Mouse (Mus musculus) MEL (cell line): ENCODE measurements around the gene Galnt18. TPM values are rescaled to one million over a fixed set of nuclear protein-coding genes. Genes with fewer than 3 reads are reported as not detected.

Source experiments
- DNase-seq: peaks from one replicate; pipeline ENCODE4 v3.0.0; 2011; ENCODE audit warnings: low read depth, low spot score
- H3K27ac ChIP-seq: 2 replicates; pipeline ENCODE4 v1.5.1; 2012; ENCODE audit warnings: low read depth, mild to moderate bottlenecking, control low read depth, low read length, moderate library complexity; ENCODE audit not compliant: control insufficient read depth
- H3K27me3 ChIP-seq, 2 experiments: fragments of 150-350 bp in 1 of 2; sonication (generic) in 1 of 2; 2 replicates each; pipeline ENCODE4 v1.6.1; 2012; ENCODE audit warnings: low read length in 2 of 2, mild to moderate bottlenecking in 2 of 2, improper control_type of control experiment in 1 of 2, moderate library complexity in 1 of 2; ENCODE audit not compliant: insufficient read depth in 2 of 2, control insufficient read depth in 1 of 2
- H3K36me3 ChIP-seq, 2 experiments: 2 replicates each; pipeline ENCODE4 v1.6.1; 2012 to 2014; ENCODE audit warnings: low read length in 2 of 2, improper control_type of control experiment in 1 of 2, inconsistent platforms in 1 of 2, mild to moderate bottlenecking in 1 of 2; ENCODE audit not compliant: insufficient read depth in 2 of 2, control insufficient read depth in 1 of 2
- H3K4me1 ChIP-seq, 2 experiments: fragments of 150-350 bp in 1 of 2; sonication (generic) in 1 of 2; 2 replicates each; pipeline ENCODE4 v1.6.1; 2012; ENCODE audit warnings: low read length in 2 of 2, improper control_type of control experiment in 1 of 2, mild to moderate bottlenecking in 1 of 2; ENCODE audit not compliant: insufficient read depth in 2 of 2, control insufficient read depth in 1 of 2
- H3K4me3 ChIP-seq, 2 experiments: fragments of 150-350 bp in 1 of 2; sonication (generic) in 1 of 2; 2 replicates each; pipeline ENCODE4 v1.5.1; 2012; ENCODE audit warnings: low read depth in 2 of 2, low read length in 2 of 2, mild to moderate bottlenecking in 2 of 2, moderate library complexity in 2 of 2, control low read depth in 1 of 2, improper control_type of control experiment in 1 of 2; ENCODE audit not compliant: control insufficient read depth in 1 of 2, insufficient read depth in 1 of 2
- H3K79me2 ChIP-seq: 2 replicates; pipeline ENCODE4 v1.6.1; 2012; ENCODE audit warnings: mild to moderate bottlenecking, low read length, moderate library complexity; ENCODE audit not compliant: control insufficient read depth, poor library complexity, insufficient read depth
- H3K9ac ChIP-seq: 2 replicates; pipeline ENCODE4 v1.6.1; 2012; ENCODE audit warnings: low read depth, mild to moderate bottlenecking, control low read depth, low read length, moderate library complexity; ENCODE audit not compliant: control insufficient read depth, poor library complexity, severe bottlenecking
- H3K9me3 ChIP-seq: fragments of 150-350 bp; sonication (generic); replicated peaks from 2 replicates; pipeline ENCODE4 v1.6.1; 2012; ENCODE audit warnings: mild to moderate bottlenecking, low read length, improper control_type of control experiment, moderate library complexity; ENCODE audit not compliant: insufficient read depth
- BHLHE40 ChIP-seq: IDR thresholded peaks from 2 replicates; pipeline ENCODE4 v1.6.1; 2012; ENCODE audit warnings: low read depth, mild to moderate bottlenecking, inconsistent platforms, low read length, improper control_type of control experiment, borderline replicate concordance
- CTCF ChIP-seq, 3 experiments: IDR thresholded peaks in 2 of 3; conservative IDR thresholded peaks in 1 of 3; 2 replicates each; pipeline ENCODE4 v1.5.1; 2011 to 2012; ENCODE audit warnings: low read length in 3 of 3, low read depth in 2 of 3, mild to moderate bottlenecking in 2 of 3, improper control_type of control experiment in 1 of 3, inconsistent platforms in 1 of 3, mixed read lengths in 1 of 3, moderate library complexity in 1 of 3; ENCODE audit not compliant: control insufficient read depth in 1 of 3, insufficient read depth in 1 of 3, poor library complexity in 1 of 3, severe bottlenecking in 1 of 3
- E2F4 ChIP-seq: IDR thresholded peaks from 2 replicates; pipeline ENCODE4 v1.6.1; 2011; ENCODE audit warnings: low read depth, low read length, improper control_type of control experiment, borderline replicate concordance
- EP300 ChIP-seq, 2 experiments: IDR thresholded peaks; 2 replicates each; pipeline ENCODE4 v1.6.1; 2011; ENCODE audit warnings: improper control_type of control experiment in 2 of 2, low read length in 2 of 2, low read depth in 1 of 2, mild to moderate bottlenecking in 1 of 2
- GABPA ChIP-seq: IDR thresholded peaks from 2 replicates; pipeline ENCODE4 v1.6.1; 2012; ENCODE audit warnings: low read depth, mild to moderate bottlenecking, inconsistent platforms, low read length, improper control_type of control experiment, moderate library complexity
- MAX ChIP-seq: IDR thresholded peaks from 2 replicates; pipeline ENCODE4 v1.6.1; 2011; ENCODE audit warnings: low read length, improper control_type of control experiment
- MXI1 ChIP-seq: IDR thresholded peaks from 2 replicates; pipeline ENCODE4 v1.6.1; 2011; ENCODE audit warnings: mild to moderate bottlenecking, low read depth, low read length, improper control_type of control experiment
- MYB ChIP-seq: IDR thresholded peaks from 2 replicates; pipeline ENCODE4 v1.6.1; 2011; ENCODE audit warnings: mild to moderate bottlenecking, low read depth, low read length, improper control_type of control experiment
- MYC ChIP-seq: IDR thresholded peaks from 2 replicates; pipeline ENCODE4 v1.6.1; 2011; ENCODE audit warnings: low read depth, mild to moderate bottlenecking, low read length, improper control_type of control experiment, moderate library complexity
- NRF1 ChIP-seq: IDR thresholded peaks from 2 replicates; pipeline ENCODE4 v1.6.1; 2014; ENCODE audit warnings: low read depth, mild to moderate bottlenecking, inconsistent platforms, low read length, improper control_type of control experiment, moderate library complexity; ENCODE audit not compliant: poor library complexity, insufficient read depth, severe bottlenecking
- POLR2A ChIP-seq, 2 experiments: IDR thresholded peaks; 2 replicates each; pipeline ENCODE4 v1.6.1; 2011 to 2012; ENCODE audit warnings: low read length in 2 of 2, mild to moderate bottlenecking in 2 of 2, control low read depth in 1 of 2, improper control_type of control experiment in 1 of 2, low read depth in 1 of 2, moderate library complexity in 1 of 2; ENCODE audit not compliant: control insufficient read depth in 1 of 2, insufficient read depth in 1 of 2, poor library complexity in 1 of 2
- POLR2AphosphoS5 ChIP-seq: IDR thresholded peaks from 2 replicates; pipeline ENCODE4 v1.6.1; 2012; ENCODE audit warnings: low read depth, borderline replicate concordance, mild to moderate bottlenecking, inconsistent platforms, low read length, moderate library complexity, mixed read lengths
- TBP ChIP-seq: IDR thresholded peaks from 2 replicates; pipeline ENCODE4 v1.8.0; 2011; ENCODE audit warnings: low read depth, low read length, improper control_type of control experiment
- TCF12 ChIP-seq: IDR thresholded peaks from 2 replicates; pipeline ENCODE4 v1.6.1; 2014; ENCODE audit warnings: low read depth, mild to moderate bottlenecking, inconsistent platforms, low read length, improper control_type of control experiment, moderate library complexity
- USF1 ChIP-seq: IDR thresholded peaks from 2 replicates; pipeline ENCODE4 v1.6.1; 2014; ENCODE audit warnings: low read depth, mild to moderate bottlenecking, inconsistent platforms, low read length, improper control_type of control experiment, moderate library complexity
- USF2 ChIP-seq, 2 experiments: IDR thresholded peaks; 2 replicates each; pipeline ENCODE4 v1.6.1; 2011 to 2012; ENCODE audit warnings: improper control_type of control experiment in 2 of 2, low read length in 2 of 2, borderline replicate concordance in 1 of 2, inconsistent platforms in 1 of 2, low read depth in 1 of 2, mild to moderate bottlenecking in 1 of 2; ENCODE audit not compliant: insufficient read depth in 1 of 2
- ZC3H11A ChIP-seq: IDR thresholded peaks from 2 replicates; pipeline ENCODE4 v1.6.1; 2012; ENCODE audit warnings: low read depth, mild to moderate bottlenecking, inconsistent platforms, low read length, improper control_type of control experiment
- ZKSCAN1 ChIP-seq: IDR thresholded peaks from 2 replicates; pipeline ENCODE4 v1.6.1; 2012; ENCODE audit warnings: low read depth, mild to moderate bottlenecking, inconsistent platforms, low read length, improper control_type of control experiment, moderate library complexity
- polyA plus RNA-seq, 2 experiments: library from polyadenylated mRNA; stranded (reverse) in 1 of 2; unstranded in 1 of 2; fragments of >175 nt in 1 of 2; fragments of >200 nt in 1 of 2; gene quantifications; 2 replicates each; pipeline versions ENCODE4 v1.2.1 to v1.2.4; 2012; ENCODE audit warnings: low replicate concordance in 2 of 2, low read depth in 1 of 2; ENCODE audit not compliant: insufficient read length in 2 of 2, insufficient read depth in 1 of 2, missing spikeins in 1 of 2
- total RNA-seq: library from RNA; depleted of rRNA; stranded (reverse); fragments of 300-350 nt; gene quantifications from 2 replicates; pipeline ENCODE4 v1.2.3, GENCODE M21; 2012

The Galnt18 gene
- total and polyA plus RNA-seq, 3 experiments = not detected

- DNase-seq = no peak
- H3K4me3 ChIP-seq = no peak overlapping the region
- TF ChIP-seq POLR2A (IDR thresholded peaks at IDR 0.05; ENCODE audit: control insufficient read depth in 1 of 2, insufficient read depth in 1 of 2, low read depth in 1 of 2, low read length in 2 of 2, poor library complexity in 1 of 2) (no peak), MYB (no peak), ZKSCAN1 (no peak), BHLHE40 (no peak), GABPA (no peak), ZC3H11A (no peak)
- H3K4me1 ChIP-seq = no peaks in the 10 kb centered on the region
- H3K9me3 ChIP-seq = no peaks in the 10 kb centered on the region
- H3K27me3 ChIP-seq = no peaks in the 10 kb centered on the region
- H3K36me3 ChIP-seq = no peaks in the 10 kb centered on the region
- H3K27ac ChIP-seq = no peak overlapping the region
- H3K9ac ChIP-seq = no peak overlapping the region
- no peaks in the 10 kb centered on the region for H3K79me2 ChIP-seq
Measured at GRCm38 (mm10) chr7:111721308-111721698, 58.5 kb downstream of the Galnt18 start.

- H3K9ac ChIP-seq = no peak overlapping the region
- no peak overlapping the region for H3K27ac ChIP-seq
- H3K79me2 ChIP-seq = no peaks in the 10 kb centered on the region
- H3K36me3 ChIP-seq = no peaks in the 10 kb centered on the region
- no peaks in the 10 kb centered on the region for H3K27me3 ChIP-seq
- no peak for DNase-seq
- H3K9me3 ChIP-seq = no peaks in the 10 kb centered on the region
- H3K4me3 ChIP-seq = no peak overlapping the region
- no peak for TF ChIP-seq TCF12
- no peak for TF ChIP-seq USF1
- TF ChIP-seq E2F4 = no peak
- no peak for TF ChIP-seq BHLHE40
- no peak for TF ChIP-seq MYC
- H3K4me1 ChIP-seq = no peaks in the 10 kb centered on the region
Measured at GRCm38 (mm10) chr7:111720511-111721307, 59.1 kb downstream of the Galnt18 start.

GRCm38 (mm10) chr7:111718900-111719299, 60.9 kb downstream of the Galnt18 start:
- no peak for TF ChIP-seq CTCF (IDR thresholded peaks at IDR 0.05 in 2 of 3, conservative IDR thresholded peaks at IDR 0.05 in 1 of 3; ENCODE audit: control insufficient read depth in 1 of 3, insufficient read depth in 1 of 3, low read depth in 2 of 3, low read length in 3 of 3, poor library complexity in 1 of 3, severe bottlenecking in 1 of 3)
- no peak for TF ChIP-seq BHLHE40
- TF ChIP-seq GABPA = no peak
- no peak for TF ChIP-seq EP300 (IDR thresholded peaks at IDR 0.05; ENCODE audit: low read depth in 1 of 2, low read length in 2 of 2)
- no peak for TF ChIP-seq POLR2A (IDR thresholded peaks at IDR 0.05; ENCODE audit: control insufficient read depth in 1 of 2, insufficient read depth in 1 of 2, low read depth in 1 of 2, low read length in 2 of 2, poor library complexity in 1 of 2)
- TF ChIP-seq USF2 (IDR thresholded peaks at IDR 0.05; ENCODE audit: borderline replicate concordance in 1 of 2, insufficient read depth in 1 of 2, low read depth in 1 of 2, low read length in 2 of 2) = no peak
- no peak for TF ChIP-seq TBP
- TF ChIP-seq POLR2AphosphoS5 = no peak
- TF ChIP-seq NRF1 = no peak
- TF ChIP-seq MAX = no peak
- no peak for TF ChIP-seq MYB
- TF ChIP-seq MXI1 = no peak
- TF ChIP-seq, all 39 proteins: peak for 0
- H3K36me3 ChIP-seq = no peaks in the 10 kb centered on the region
- H3K9me3 ChIP-seq = no peaks in the 10 kb centered on the region
- H3K4me1 ChIP-seq = no peaks in the 10 kb centered on the region
- H3K79me2 ChIP-seq = no peaks in the 10 kb centered on the region
- H3K27me3 ChIP-seq = no peaks in the 10 kb centered on the region
- no peak for DNase-seq
- H3K9ac ChIP-seq = no peak overlapping the region
- no peak overlapping the region for H3K27ac ChIP-seq
- H3K4me3 ChIP-seq = no peak overlapping the region
